Mouse (Mus musculus) adrenal gland, adult 18-20 months (tissue): ENCODE data around the gene Ndrg4. TPM values are rescaled to one million over a fixed set of nuclear protein-coding genes. Genes with fewer than 3 reads are reported as not detected.
A peak's percentile ranks its signal among the peaks of the same experiment; 100 is the strongest.

Experiments
- DNase-seq, 2 experiments: peaks; one replicate each; pipeline ENCODE4 v3.0.0; 2021 to 2022; ENCODE audit warnings: low spot score in 2 of 2
- total RNA-seq, 2 experiments: library from RNA; stranded (reverse); gene quantifications; 1 replicate in 1 of 2; 2 replicates in 1 of 2; pipeline ENCODE4 v1.2.3; 2021

The Ndrg4 gene
- total RNA-seq, 2 experiments from 2014 or later = 28.2 to 28.7 TPM

- peak; percentile 36 to 55 for DNase-seq
These were observed 4.0 kb upstream of the Ndrg4 start for GRCm38 (mm10) chr8:95672811-95673210.

- peak; percentile 16 to 29 for DNase-seq
These were observed 827 bp downstream of the Ndrg4 start for GRCm38 (mm10) chr8:95677591-95678023.

GRCm38 (mm10) chr8:95678024-95678611, 1.3 kb downstream of the Ndrg4 start:
- peak; percentile 18 to 35 for DNase-seq

GRCm38 (mm10) chr8:95688073-95688672, 11.4 kb downstream of the Ndrg4 start:
- DNase-seq = peak in 1 of 2 experiments; percentile 23

- no peak for DNase-seq
These were observed 14.3 kb downstream of the Ndrg4 start for GRCm38 (mm10) chr8:95690929-95691541.

- DNase-seq = no peak
These were observed 17.9 kb downstream of the Ndrg4 start for GRCm38 (mm10) chr8:95694631-95695030.

- DNase-seq = no peak
These were observed 19.9 kb downstream of the Ndrg4 start for GRCm38 (mm10) chr8:95696661-95697060.

GRCm38 (mm10) chr8:95697128-95697527, 20.3 kb downstream of the Ndrg4 start:
- peak; percentile 81 to 82 for DNase-seq

- no peak for DNase-seq
These were observed 21.4 kb downstream of the Ndrg4 start for GRCm38 (mm10) chr8:95698179-95698578.

GRCm38 (mm10) chr8:95700282-95700681, 23.5 kb downstream of the Ndrg4 start:
- DNase-seq = no peak

GRCm38 (mm10) chr8:95701809-95702208, 25.0 kb downstream of the Ndrg4 start:
- DNase-seq = no peak

GRCm38 (mm10) chr8:95702480-95703446, 26.0 kb downstream of the Ndrg4 start:
- DNase-seq = peak; percentile 45 to 50

GRCm38 (mm10) chr8:95703461-95704260, 26.9 kb downstream of the Ndrg4 start:
- DNase-seq = no peak

- DNase-seq = no peak
These were observed 27.8 kb downstream of the Ndrg4 start for GRCm38 (mm10) chr8:95704538-95704937.

GRCm38 (mm10) chr8:95709579-95709978, 32.8 kb downstream of the Ndrg4 start:
- DNase-seq = no peak

GRCm38 (mm10) chr8:95711029-95711428, 34.2 kb downstream of the Ndrg4 start:
- DNase-seq = no peak

GRCm38 (mm10) chr8:95712395-95712794, 35.6 kb downstream of the Ndrg4 start:
- DNase-seq = no peak

- DNase-seq = peak; percentile 65 to 80
These were observed 36.6 kb downstream of the Ndrg4 start for GRCm38 (mm10) chr8:95713100-95714010.

- DNase-seq = no peak
These were observed 37.6 kb downstream of the Ndrg4 start for GRCm38 (mm10) chr8:95714367-95714766.
